Mouse (Mus musculus) macrophage (primary cell): ENCODE measurements around the gene Tmem232. TPM values are rescaled to one million over a fixed set of nuclear protein-coding genes. Genes with fewer than 3 reads are reported as not detected.
"Not testable (repeated sequence)": the region's sequence is repeated elsewhere in the genome, so short reads cannot be mapped to it uniquely, and the experiment has no call there.

Experiments used
- H3K27ac ChIP-seq: fragments of 350-480 bp; formaldehyde crosslinking; 2 replicates; pipeline ENCODE4 v1.9.0; 2021
- H3K36me3 ChIP-seq: fragments of 350-480 bp; formaldehyde crosslinking; 2 replicates; pipeline ENCODE4 v1.9.0; 2021; ENCODE audit errors: inconsistent target
- H3K4me3 ChIP-seq: fragments of 350-480 bp; formaldehyde crosslinking; 2 replicates; pipeline ENCODE4 v1.9.0; 2021; ENCODE audit errors: inconsistent target
- H3K79me2 ChIP-seq: fragments of 350-480 bp; formaldehyde crosslinking; 2 replicates; pipeline ENCODE4 v1.9.0; 2021; ENCODE audit errors: inconsistent target
- WGBS: methylation state at CpG from one replicate; pipeline ENCODE4 v1.1.7; 2026; ENCODE audit warnings: inconsistent platforms; ENCODE audit not compliant: missing documents; 5-methylcytosine and 5-hydroxymethylcytosine counted together
- polyA plus RNA-seq: library from polyadenylated mRNA; stranded (reverse); fragments of 250-400 nt; gene quantifications from 3 replicates; pipeline ENCODE4 v1.2.4, GENCODE M21; 2018; ENCODE audit warnings: inconsistent platforms

Gene Tmem232
- polyA plus RNA-seq, 1 experiment from 2014 or later: not detected

- WGBS: 55% methylated on average over 6 of the region's 6 CpGs
- no peak overlapping the region for H3K27ac ChIP-seq
These were observed 16.6 kb upstream of the Tmem232 start for GRCm38 (mm10) chr17:65557212-65557611.

DNA sequence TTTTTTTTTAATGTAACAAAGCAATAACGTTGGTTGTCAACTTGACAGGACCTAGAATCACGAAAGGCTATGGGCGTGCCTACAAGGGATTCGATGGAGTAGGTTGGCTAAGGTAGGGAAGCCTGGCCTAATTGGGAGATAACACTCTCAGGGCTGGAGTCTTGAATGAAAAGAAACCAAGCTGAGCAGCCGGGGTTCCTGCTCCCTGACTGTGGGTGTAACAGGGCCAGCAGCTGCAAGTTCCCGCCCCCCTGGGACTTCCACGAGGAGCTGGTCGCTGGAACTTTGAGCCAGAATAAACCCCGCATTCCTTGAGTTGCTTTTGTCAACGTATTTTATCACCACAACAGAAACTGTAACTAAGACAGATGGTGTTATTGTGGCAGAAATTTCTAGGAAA is 16.2 kb upstream of the Tmem232 start:
- Histone ChIP-seq H3K4me3 (no peak overlapping the region), H3K27ac (no peak overlapping the region), H3K79me2 (no peaks in the 10 kb centered on the region), H3K36me3 (no peaks in the 10 kb centered on the region)
- 75% methylated on average over 10 of the region's 10 CpGs for WGBS

More at GRCm38 (mm10) chr17:65557212-65557611, 16.6 kb upstream of the Tmem232 start:
- Histone ChIP-seq H3K79me2 (no peaks in the 10 kb centered on the region), H3K36me3 (no peaks in the 10 kb centered on the region), H3K4me3 (no peak overlapping the region)

GRCm38 (mm10) chr17:65552426-65552997 is 11.9 kb upstream of the Tmem232 start:
- H3K4me3 ChIP-seq: no peak overlapping the region
- H3K27ac ChIP-seq: no peak overlapping the region
- H3K36me3 ChIP-seq: no peaks in the 10 kb centered on the region
- no peaks in the 10 kb centered on the region for H3K79me2 ChIP-seq
- 92% methylated on average over 12 of the region's 12 CpGs for WGBS

DNA sequence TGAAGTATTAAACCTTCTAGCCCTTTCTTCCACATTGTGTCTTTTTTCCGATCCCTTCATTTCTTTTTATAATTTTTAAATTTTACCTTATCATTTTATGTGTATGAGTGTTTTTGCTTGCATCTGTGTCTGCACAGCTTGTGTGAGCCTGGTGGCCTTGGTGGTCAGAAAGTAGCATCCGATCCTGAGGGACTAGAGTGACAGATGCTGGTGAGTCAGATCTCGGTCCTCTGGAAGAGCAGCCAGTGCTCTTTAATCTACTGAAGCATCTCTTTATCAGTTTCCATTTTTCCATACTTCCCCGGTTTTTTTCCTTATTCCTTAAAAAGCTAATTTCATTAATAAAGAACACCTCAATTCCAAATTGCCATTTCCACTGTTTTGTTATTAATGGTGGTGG is 9.8 kb upstream of the Tmem232 start:
- whole genome bisulfite sequencing: 81% methylated on average over 4 of the region's 4 CpGs
- Histone ChIP-seq H3K27ac (no peak overlapping the region), H3K36me3 (no peaks in the 10 kb centered on the region), H3K4me3 (no peak overlapping the region), H3K79me2 (no peaks in the 10 kb centered on the region)

GRCm38 (mm10) chr17:65548698-65549365 is 8.2 kb upstream of the Tmem232 start:
- no peak overlapping the region for H3K27ac ChIP-seq
- no peaks in the 10 kb centered on the region for H3K79me2 ChIP-seq
- 89% methylated on average over 18 of the region's 18 CpGs for WGBS
- H3K4me3 ChIP-seq: no peak overlapping the region
- no peaks in the 10 kb centered on the region for H3K36me3 ChIP-seq

DNA sequence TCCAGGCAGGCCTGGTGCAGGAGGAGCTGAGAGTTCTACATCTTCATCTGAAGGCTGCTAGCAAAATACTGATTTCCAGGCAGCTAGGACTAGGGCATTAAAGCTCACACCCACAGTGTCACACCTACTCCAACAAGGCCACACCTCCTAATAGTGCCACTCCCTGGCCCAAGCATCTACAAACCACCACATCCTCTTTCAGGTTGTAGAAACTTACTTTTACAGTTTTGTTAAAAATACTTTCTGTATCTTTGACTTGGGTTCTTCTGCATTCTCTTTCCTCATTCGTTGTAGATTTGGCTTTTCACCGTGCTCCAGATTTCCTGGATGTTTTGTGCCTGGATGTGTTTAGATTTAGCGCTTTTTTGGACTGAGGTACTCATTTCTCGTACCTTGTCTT is 5.6 kb upstream of the Tmem232 start:
- H3K36me3 ChIP-seq, H3K4me3 ChIP-seq, H3K79me2 ChIP-seq, H3K27ac ChIP-seq: not testable (repeated sequence)
- 47% methylated on average over 4 of the region's 4 CpGs for WGBS

GRCm38 (mm10) chr17:65536156-65536555 is 4.4 kb downstream of the Tmem232 start:
- H3K36me3 ChIP-seq: no peaks in the 10 kb centered on the region
- no peak overlapping the region for H3K27ac ChIP-seq
- 26% methylated on average over 3 of the region's 3 CpGs for WGBS

GRCm38 (mm10) chr17:65532381-65532780 is 8.2 kb downstream of the Tmem232 start:
- H3K4me3 ChIP-seq, H3K79me2 ChIP-seq, H3K36me3 ChIP-seq, H3K27ac ChIP-seq: not testable (repeated sequence)

More at GRCm38 (mm10) chr17:65536156-65536555, 4.4 kb downstream of the Tmem232 start:
- H3K4me3 ChIP-seq: no peak overlapping the region
- H3K79me2 ChIP-seq: no peaks in the 10 kb centered on the region

GRCm38 (mm10) chr17:65527529-65527928 is 13.1 kb downstream of the Tmem232 start:
- H3K36me3 ChIP-seq: no peaks in the 10 kb centered on the region
- no peaks in the 10 kb centered on the region for H3K79me2 ChIP-seq
- H3K27ac ChIP-seq: no peak overlapping the region
- WGBS: 62% methylated on average over 5 of the region's 5 CpGs
- H3K4me3 ChIP-seq: no peak overlapping the region

GRCm38 (mm10) chr17:65513517-65513916 is 27.1 kb downstream of the Tmem232 start:
- Histone ChIP-seq H3K79me2 (no peaks in the 10 kb centered on the region), H3K36me3 (no peaks in the 10 kb centered on the region), H3K27ac (no peak overlapping the region), H3K4me3 (no peak overlapping the region)
- WGBS: 91% methylated on average over 3 of the region's 3 CpGs

- Histone ChIP-seq H3K27ac (no peak overlapping the region), H3K36me3 (no peaks in the 10 kb centered on the region), H3K4me3 (no peak overlapping the region), H3K79me2 (no peaks in the 10 kb centered on the region)
- WGBS: 36% methylated on average over 10 of the region's 10 CpGs
These were observed 55.9 kb downstream of the Tmem232 start for GRCm38 (mm10) chr17:65484654-65485053.

- H3K36me3 ChIP-seq: no peaks in the 10 kb centered on the region
- no peaks in the 10 kb centered on the region for H3K79me2 ChIP-seq
- H3K27ac ChIP-seq: no peak overlapping the region
- H3K4me3 ChIP-seq: no peak overlapping the region
- WGBS: 89% methylated on average over 10 of the region's 10 CpGs
These were observed 63.8 kb downstream of the Tmem232 start for GRCm38 (mm10) chr17:65476747-65477146.

DNA sequence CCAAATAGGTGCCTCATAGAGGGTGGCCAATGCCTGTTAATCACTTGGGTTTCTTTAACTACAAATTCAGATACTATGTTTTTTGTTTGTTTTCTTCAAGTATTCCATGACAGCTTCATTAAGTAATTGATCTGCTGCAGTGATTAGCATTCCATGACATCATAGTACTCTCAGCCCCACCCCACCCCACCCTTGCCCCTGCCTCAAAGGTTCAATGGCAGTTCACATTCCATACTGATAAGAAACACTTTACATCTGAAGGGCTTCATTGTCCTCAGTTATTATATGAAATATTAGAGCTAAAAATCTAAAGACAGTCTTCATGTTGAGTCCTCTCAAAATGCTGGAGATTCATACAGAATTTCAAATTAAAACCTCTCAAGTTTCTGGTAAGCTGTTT is 89.8 kb downstream of the Tmem232 start:
- Histone ChIP-seq H3K27ac (no peak overlapping the region), H3K36me3 (no peaks in the 10 kb centered on the region), H3K4me3 (no peak overlapping the region), H3K79me2 (no peaks in the 10 kb centered on the region)

- H3K27ac ChIP-seq, H3K4me3 ChIP-seq, H3K79me2 ChIP-seq, H3K36me3 ChIP-seq: not testable (repeated sequence)
- WGBS: 85% methylated on average over 12 of the region's 12 CpGs
These were observed 102.7 kb downstream of the Tmem232 start for GRCm38 (mm10) chr17:65437906-65438305.

DNA sequence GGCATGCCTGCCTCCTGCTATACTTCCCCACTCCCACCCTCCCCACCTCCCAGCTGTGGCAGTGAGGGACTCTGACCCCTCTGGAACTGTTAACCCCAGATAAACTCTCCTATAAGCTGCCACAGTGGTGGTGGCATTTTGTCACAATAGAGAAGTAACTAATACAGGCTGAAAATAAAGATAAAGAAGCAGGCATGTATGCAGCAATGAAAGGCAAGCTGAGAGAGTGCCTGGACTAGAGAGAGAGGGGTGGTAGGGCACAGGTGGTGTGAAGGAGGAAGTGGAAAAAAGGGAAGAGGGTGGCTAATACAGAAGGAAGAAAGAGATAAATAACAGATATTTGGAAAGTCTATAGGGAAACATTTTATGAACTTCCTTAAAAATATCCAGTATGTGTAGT is 121.5 kb downstream of the Tmem232 start:
- Histone ChIP-seq H3K4me3 (no peak overlapping the region), H3K36me3 (no peaks in the 10 kb centered on the region)

GRCm38 (mm10) chr17:65405309-65405708 is 135.3 kb downstream of the Tmem232 start:
- no peaks in the 10 kb centered on the region for H3K79me2 ChIP-seq
- no peak overlapping the region for H3K4me3 ChIP-seq
- H3K27ac ChIP-seq: no peak overlapping the region
- 78% methylated on average over 9 of the region's 9 CpGs for WGBS
- H3K36me3 ChIP-seq: no peaks in the 10 kb centered on the region

More for the DNA sequence above, 121.5 kb downstream of the Tmem232 start:
- Histone ChIP-seq H3K27ac (no peak overlapping the region), H3K79me2 (no peaks in the 10 kb centered on the region)
